ENCODE assay signal across 8 mouse cellular contexts in genomic region chr10:66919953-66920760, GRCm38 (mm10).
DNase-seq lines count a peak whose midpoint lies in the region; ATAC-seq and TF ChIP-seq lines count a peak whose summit lies in the region.

No protein-coding gene starts in this region.

- no peak for TF ChIP-seq CTCF in kidney, adult 2 months (conservative IDR thresholded peaks at IDR 0.05; ENCODE audit: insufficient read depth, insufficient read length, low read depth, low read length)

- H3K9ac ChIP-seq in embryonic facial prominence, embryonic 12.5 days, result no peak overlapping the region
- no peak overlapping the region for H3K9ac ChIP-seq in limb, embryonic 12.5 days (replicated peaks)
- peak overlapping the region; percentile 42 for H3K9ac ChIP-seq in midbrain, embryonic 13.5 days (replicated peaks)

- H3K27ac ChIP-seq in embryonic facial prominence, embryonic 12.5 days, result peak overlapping the region; percentile 93
- peak overlapping the region; percentile 97 for H3K27ac ChIP-seq in kidney, adult 2 months (ENCODE audit: insufficient read depth, low read depth, low read length)
- peak overlapping the region; percentile 93 for H3K27ac ChIP-seq in limb, embryonic 12.5 days
- peak overlapping the region; percentile 92 for H3K27ac ChIP-seq in midbrain, embryonic 13.5 days

- H3K9me3 ChIP-seq in embryonic facial prominence, embryonic 12.5 days, result no peaks in the 10 kb centered on the region
- 0 out of 2 replicates have a peak, but pooled peaks cover 2% of the 10 kb centered on the region for H3K9me3 ChIP-seq in limb, embryonic 12.5 days
- H3K9me3 ChIP-seq in midbrain, embryonic 13.5 days, result no peaks in the 10 kb centered on the region

- peak; percentile 67 for DNase-seq in 3134 (ENCODE audit: extremely low read depth, insufficient read length, low spot score)
- DNase-seq in adrenal gland, postnatal 14 days, result peak; percentile 92
- DNase-seq in heart, adult 8-10 months (ENCODE audit: low spot score), result peak; percentile 83
- peak; percentile 96 for DNase-seq in kidney, adult 2 months
- DNase-seq in spleen, postnatal 36 days (ENCODE audit: low spot score in 2 of 2), result peak; percentile 37 to 45

- peak; percentile 32 for ATAC-seq in embryonic facial prominence, embryonic 12.5 days (ENCODE audit: insufficient number of reproducible peaks, insufficient read depth, low FRiP score, low TSS enrichment)
- peak; percentile 48 for ATAC-seq in limb, embryonic 12.5 days (ENCODE audit: insufficient number of reproducible peaks, insufficient read depth, low FRiP score, low TSS enrichment, low read depth)
- ATAC-seq in midbrain, embryonic 13.5 days, result peak; percentile 72

- no peaks in the 10 kb centered on the region for H3K36me3 ChIP-seq in embryonic facial prominence, embryonic 12.5 days
- no peaks in the 10 kb centered on the region for H3K36me3 ChIP-seq in kidney, adult 2 months (ENCODE audit: control insufficient read depth, insufficient read depth, low read length)
- no peaks in the 10 kb centered on the region for H3K36me3 ChIP-seq in limb, embryonic 12.5 days
- H3K36me3 ChIP-seq in midbrain, embryonic 13.5 days, result no peaks in the 10 kb centered on the region

- no peaks in the 10 kb centered on the region for H3K27me3 ChIP-seq in embryonic facial prominence, embryonic 12.5 days
- H3K27me3 ChIP-seq in kidney, adult 2 months (replicated peaks; ENCODE audit: control insufficient read depth, insufficient read depth, low read length), result no peaks in the 10 kb centered on the region
- no peaks in the 10 kb centered on the region for H3K27me3 ChIP-seq in limb, embryonic 12.5 days
- no peaks in the 10 kb centered on the region for H3K27me3 ChIP-seq in midbrain, embryonic 13.5 days

- WGBS in embryonic facial prominence, embryonic 12.5 days, result under 1% methylated on average over 14 of the region's 14 CpGs
- 3% methylated on average over 14 of the region's 14 CpGs for WGBS in kidney, adult 2 months
- WGBS in limb, embryonic 12.5 days, result 1% methylated on average over 14 of the region's 14 CpGs
- WGBS in midbrain, embryonic 13.5 days, result 1% methylated on average over 14 of the region's 14 CpGs

- H3K4me2 ChIP-seq in embryonic facial prominence, embryonic 12.5 days (replicated peaks), result peak overlapping the region; percentile 45
- peak overlapping the region; percentile 53 for H3K4me2 ChIP-seq in limb, embryonic 12.5 days
- H3K4me2 ChIP-seq in midbrain, embryonic 13.5 days (replicated peaks), result peak overlapping the region; percentile 46

- H3K4me3 ChIP-seq in embryonic facial prominence, embryonic 12.5 days, result peak overlapping the region; percentile 22
- peak overlapping the region; percentile 30; the same call in 1 of the 2 replicates for H3K4me3 ChIP-seq in kidney, adult 2 months (ENCODE audit: insufficient read depth, low read depth, low read length)
- peak overlapping the region; percentile 24 for H3K4me3 ChIP-seq in limb, embryonic 12.5 days (replicated peaks)
- H3K4me3 ChIP-seq in midbrain, embryonic 13.5 days (replicated peaks), result peak overlapping the region; percentile 17

- no peak for TF ChIP-seq POLR2A in kidney, adult 2 months (IDR thresholded peaks at IDR 0.05; ENCODE audit: low read depth, low read length)

- H3K4me1 ChIP-seq in embryonic facial prominence, embryonic 12.5 days, result peaks cover 30% of the 10 kb centered on the region
- H3K4me1 ChIP-seq in kidney, adult 2 months (ENCODE audit: control insufficient read depth, insufficient read depth, low read length), result peaks cover 20% of the 10 kb centered on the region
- peaks cover 47% of the 10 kb centered on the region for H3K4me1 ChIP-seq in limb, embryonic 12.5 days (replicated peaks)
- H3K4me1 ChIP-seq in midbrain, embryonic 13.5 days (replicated peaks), result peaks cover 41% of the 10 kb centered on the region

Comparison
In these comparisons a context has a peak if more than half of its experiments do, and no peak if none do; other contexts are left out.
1. Peak in every context shown above with its lines: DNase-seq, ATAC-seq, H3K4me3 ChIP-seq and H3K27ac ChIP-seq.
2. DNase-seq: peak in every context shown above with its lines; median percentile 96 in kidney, adult 2 months; 92 in adrenal gland, postnatal 14 days; 83 in heart, adult 8-10 months; 67 in 3134; 41 in spleen, postnatal 36 days.